ENCODE assay signal across 7 mouse cellular contexts in the genomic region with DNA sequence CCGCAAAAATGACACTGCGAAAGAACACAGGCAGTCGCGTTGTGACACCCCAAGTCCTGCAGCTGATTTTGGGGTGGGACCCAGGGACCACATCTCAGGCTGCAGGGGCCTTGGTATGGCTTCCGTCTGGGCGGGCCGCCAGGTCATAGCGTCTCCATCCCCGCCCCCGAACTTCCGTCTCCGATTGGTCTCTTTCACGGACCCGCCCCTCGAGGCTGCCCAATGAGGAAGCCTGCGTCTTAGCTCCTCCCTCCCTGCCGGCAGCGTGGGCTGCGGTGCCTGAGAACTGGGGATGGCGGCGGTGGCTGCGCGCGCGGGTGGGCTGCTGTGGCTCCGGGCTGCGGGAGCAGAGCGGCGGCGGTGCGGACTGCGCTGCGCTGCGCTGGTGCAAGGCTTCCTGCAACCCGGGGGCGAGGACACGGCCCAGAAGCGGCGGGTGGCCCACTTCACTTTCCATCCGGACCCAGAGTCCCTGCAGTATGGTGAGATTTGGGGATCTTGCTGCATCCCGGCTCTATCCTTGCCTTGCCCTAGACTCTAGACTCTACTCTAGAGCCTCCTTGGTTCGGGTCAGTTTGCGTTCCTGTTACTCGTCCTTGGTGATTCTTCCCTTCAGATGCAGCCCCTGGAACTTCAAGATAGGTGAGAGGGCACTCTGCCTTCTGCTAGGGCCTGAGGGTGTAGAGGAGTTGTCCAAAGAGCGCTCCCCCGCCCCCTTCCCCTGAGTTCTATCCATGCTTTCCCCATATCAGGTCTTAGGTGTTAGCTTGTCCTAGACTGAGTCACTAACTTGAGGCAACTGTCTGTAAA. TPM values are rescaled to one million over a fixed set of nuclear protein-coding genes. Genes with fewer than 3 reads are reported as not detected.
DNase-seq lines count a peak whose midpoint lies in the region; ATAC-seq lines count a peak whose summit lies in the region.

Gene Bckdhb, plus strand, starts transcription at position 268 of the 810 bp plus-strand sequence.

- H3K9ac ChIP-seq in intestine, embryonic 15.5 days = peak within 1 kb of the TSS; percentile 68

- no peaks in the 10 kb centered on the region for H3K36me3 ChIP-seq in intestine, embryonic 15.5 days
- 0 out of 2 replicates have a peak, but pooled peaks cover 2% of the 10 kb centered on the region for H3K36me3 ChIP-seq in midbrain, embryonic 10.5 days

- H3K27ac ChIP-seq in intestine, embryonic 15.5 days = 0 out of 2 replicates have a peak within 1 kb of the TSS, but pooled peaks have one; percentile 2
- peak within 1 kb of the TSS; percentile 83 for H3K27ac ChIP-seq in midbrain, embryonic 10.5 days (replicated peaks)

- no peaks in the 10 kb centered on the region; the same call in 1 of the 2 replicates for H3K4me1 ChIP-seq in intestine, embryonic 15.5 days (replicated peaks)
- peaks cover 9% of the 10 kb centered on the region for H3K4me1 ChIP-seq in midbrain, embryonic 10.5 days

- under 1% methylated on average over 44 of the region's 46 CpGs for WGBS in intestine, embryonic 15.5 days
- 1% methylated on average over 46 of the region's 46 CpGs for WGBS in midbrain, embryonic 10.5 days

- H3K4me2 ChIP-seq in intestine, embryonic 15.5 days (replicated peaks) = peak within 1 kb of the TSS; percentile 84

- peak within 1 kb of the TSS; percentile 73 for H3K4me3 ChIP-seq in intestine, embryonic 15.5 days (replicated peaks)
- peak within 1 kb of the TSS; percentile 82 for H3K4me3 ChIP-seq in midbrain, embryonic 10.5 days

- intact Hi-C loops in gastrocnemius, postnatal 36 days (cut with DNase I) = loop anchor here (5.0 kb wide), 1 partner anchor 93 kb away; the partner anchor contains the start of gene Ttk
- intact Hi-C loops in left cerebral cortex, postnatal 25 days (cut with DNase I) = no loop called here

- ATAC-seq in intestine, embryonic 15.5 days = peak; percentile 100

- peak; percentile 97 for DNase-seq in adrenal gland, adult 2 months
- peak; percentile 90 for DNase-seq in embryo, embryonic 11.5 days (ENCODE audit: low read depth, low spot score)
- peak; percentile 94 to 96 for DNase-seq in gastrocnemius, postnatal 36 days
- peak; percentile 98 to 99 for DNase-seq in left cerebral cortex, postnatal 25 days (ENCODE audit: low spot score in 2 of 2)
- DNase-seq in midbrain, embryonic 10.5 days (ENCODE audit: low spot score) = peak; percentile 95
- peak; percentile 99 for DNase-seq in right cerebral cortex, postnatal 4 days

- H3K9me3 ChIP-seq in intestine, embryonic 15.5 days = no peaks in the 10 kb centered on the region
- H3K9me3 ChIP-seq in midbrain, embryonic 10.5 days (replicated peaks) = no peaks in the 10 kb centered on the region

- H3K27me3 ChIP-seq in intestine, embryonic 15.5 days (replicated peaks) = no peaks in the 10 kb centered on the region
- H3K27me3 ChIP-seq in midbrain, embryonic 10.5 days (ENCODE audit: low read depth, poor library complexity, severe bottlenecking) = no peaks in the 10 kb centered on the region

RNA-seq across cellular contexts. Expression of gene Bckdhb, which starts in this region (rescaled TPM):
- 100 to 1,000 TPM; 100 to 104 TPM for total RNA-seq in adrenal gland, adult 2 months (2021)
- polyA plus RNA-seq in adrenal gland, adult 2 months (2012; rRNA removed) = 19.8 and 20.7 TPM in 2 replicates
- total RNA-seq in gastrocnemius, postnatal 36 days (2021) = 10 to 100 TPM; 27.3 to 53.4 TPM
- 39.5 and 41.2 TPM in 2 replicates for polyA plus RNA-seq in intestine, embryonic 15.5 days (2015; fragmentation: Nextera tagmentation; extraction: Ambion mirVana)
- total RNA-seq in left cerebral cortex, postnatal 25 days (2021) = 10 to 100 TPM; 37.9 to 39.2 TPM
- polyA plus RNA-seq in midbrain, embryonic 10.5 days (2016; fragmentation: Nextera tagmentation; extraction: Ambion mirVana) = 57.2 and 68.6 TPM in 2 replicates

Comparison
In these comparisons a context has a peak if more than half of its experiments do, and no peak if none do; other contexts are left out.
1. Peak in every context shown above with its lines: DNase-seq, ATAC-seq, H3K4me3 ChIP-seq and H3K27ac ChIP-seq.